Mouse (Mus musculus): ENCODE data around the gene Olfr1106. TPM values are rescaled to one million over a fixed set of nuclear protein-coding genes. Genes with fewer than 3 reads are reported as not detected.

Olfr1106 gene
- not detected in 2 replicates for total RNA-seq (2023)

GRCm38 (mm10) chr2:87052173-87052572 is at the start of gene Olfr1106:
Gene Olfr1106 (minus strand): TSS chr2:87052273.

DNA sequence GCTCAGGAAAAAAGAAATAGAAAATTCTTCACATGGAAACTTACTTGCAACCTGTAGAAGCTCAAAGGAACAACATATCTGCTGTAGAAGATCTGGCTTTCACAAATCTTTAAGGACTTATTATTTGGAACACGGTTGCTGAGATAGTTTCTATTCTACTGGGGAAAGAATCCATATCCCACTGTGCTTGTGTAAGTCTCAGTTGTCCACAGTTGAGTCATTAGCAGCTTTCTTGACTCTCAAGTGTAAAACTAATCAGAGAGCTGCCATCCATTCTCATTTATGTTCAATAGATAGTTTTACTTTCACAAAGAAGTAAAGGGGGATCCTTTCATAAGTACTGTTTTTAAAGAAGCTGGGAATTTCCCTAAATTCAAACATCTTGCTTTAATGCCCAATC is 43.8 kb upstream of the Olfr1106 start, which contains the start of gene Olfr1109:
Gene Olfr1109, minus strand, starts transcription at position 101 of the 400 bp plus-strand sequence.

GRCm38 (mm10) chr2:87075717-87076116 is 23.6 kb upstream of the Olfr1106 start, which contains the start of gene Olfr1107:
Gene Olfr1107 (minus strand): TSS chr2:87075817.

GRCm38 (mm10) chr2:87036431-87036830 is 15.6 kb downstream of the Olfr1106 start, which contains the start of gene Olfr1105:
Gene Olfr1105 (minus strand): TSS chr2:87036531.

GRCm38 (mm10) chr2:87026980-87027379 is 25.1 kb downstream of the Olfr1106 start, which contains the start of gene Olfr1104:
Gene Olfr1104 (minus strand): TSS chr2:87027080.

GRCm38 (mm10) chr2:86998098-86998497 is 54.0 kb downstream of the Olfr1106 start, which contains the start of gene Olfr1102:
Gene Olfr1102 (plus strand): TSS chr2:86998398.

Other genes with a start within 250 kb of the Olfr1106 start
- gene Olfr141, start 242.3 kb downstream of the Olfr1106 start, total RNA-seq (2023) = not detected in 2 replicates
- gene Olfr1094, start 227.6 kb downstream of the Olfr1106 start, total RNA-seq (2023) = not detected in 2 replicates
- gene Olfr1095, start 200.6 kb downstream of the Olfr1106 start, total RNA-seq (2023) = not detected in 2 replicates
- not detected in 2 replicates for gene Gm13723, start 177.5 kb downstream of the Olfr1106 start, total RNA-seq (2023)
- gene Olfr1097, start 160.1 kb downstream of the Olfr1106 start, total RNA-seq (2023) = not detected in 2 replicates
- gene Olfr1098, start 127.7 kb downstream of the Olfr1106 start, total RNA-seq (2023) = not detected in 2 replicates
- gene Olfr1099, start 91.6 kb downstream of the Olfr1106 start, total RNA-seq (2023) = not detected in 2 replicates
- not detected in 2 replicates for gene Olfr1100, start 72.3 kb downstream of the Olfr1106 start, total RNA-seq (2023)
- gene Olfr1101, start 61.1 kb downstream of the Olfr1106 start, total RNA-seq (2023) = not detected in 2 replicates
- gene Olfr1102, start 53.9 kb downstream of the Olfr1106 start, total RNA-seq (2023) = not detected in 2 replicates
- not detected in 2 replicates for gene Olfr1104, start 25.2 kb downstream of the Olfr1106 start, total RNA-seq (2023)
- gene Olfr1105, start 15.7 kb downstream of the Olfr1106 start, total RNA-seq (2023) = not detected in 2 replicates
- gene Olfr1107, start 23.5 kb upstream of the Olfr1106 start, total RNA-seq (2023) = not detected in 2 replicates
- gene Olfr1109, start 43.7 kb upstream of the Olfr1106 start, total RNA-seq (2023) = not detected in 2 replicates
- not detected in 2 replicates for gene Olfr259, start 62.3 kb upstream of the Olfr1106 start, total RNA-seq (2023)
- gene Olfr1110, start 88.0 kb upstream of the Olfr1106 start, total RNA-seq (2023) = not detected in 2 replicates
- gene Olfr1111, start 100.4 kb upstream of the Olfr1106 start, total RNA-seq (2023) = not detected in 2 replicates
- not detected in 2 replicates for gene Olfr1112, start 135.5 kb upstream of the Olfr1106 start, total RNA-seq (2023)
- gene Olfr1113, start 156.7 kb upstream of the Olfr1106 start, total RNA-seq (2023) = not detected in 2 replicates
- gene Olfr1115, start 195.7 kb upstream of the Olfr1106 start, total RNA-seq (2023) = not detected in 2 replicates
- gene Olfr1116, start 215.3 kb upstream of the Olfr1106 start, total RNA-seq (2023) = not detected in 2 replicates

Data from neutrophil, adult 65 days (primary cell).